Mouse (Mus musculus): ENCODE data around the gene Ccdc115. TPM values are rescaled to one million over a fixed set of nuclear protein-coding genes. Genes with fewer than 3 reads are reported as not detected.
A peak's percentile ranks its signal among the peaks of the same experiment; 100 is the strongest.
"Not testable (repeated sequence)": the region's sequence is repeated elsewhere in the genome, so short reads cannot be mapped to it uniquely, and the experiment has no call there.

The Ccdc115 gene
- total RNA-seq, 2 experiments from 2014 or later = 13.8 to 15.8 TPM

DNA sequence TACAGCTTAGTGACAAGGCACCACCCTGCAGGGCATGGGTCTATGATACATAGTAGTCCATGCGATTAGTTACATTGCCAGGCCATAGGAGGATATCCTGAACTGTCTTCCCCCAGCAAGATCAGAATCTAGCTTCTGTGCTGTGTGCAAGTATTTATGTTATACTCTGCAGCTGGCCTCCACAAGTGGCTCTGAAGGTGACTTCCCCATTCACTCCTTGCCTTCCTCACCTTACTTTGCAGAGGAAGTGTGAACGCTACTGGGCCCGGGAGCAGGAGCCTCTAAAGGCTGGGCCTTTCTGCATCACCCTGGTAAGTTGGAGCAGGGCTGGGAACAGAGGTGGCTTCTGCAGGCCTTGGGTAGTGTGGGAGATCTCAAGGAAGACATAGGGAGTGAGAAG is 28.6 kb upstream of the Ccdc115 start:
- DNase-seq (ENCODE audit: extremely low spot score in 1 of 2, low spot score in 2 of 2) = no peak
- H3K27ac ChIP-seq = no peak overlapping the region
- no peak for TF ChIP-seq CTCF (IDR thresholded peaks at IDR 0.05)
- intact Hi-C loops (cut with DNase I) = no loop called here
- H3K4me3 ChIP-seq = no peak overlapping the region

GRCm38 (mm10) chr1:34465445-34465844 is 26.0 kb upstream of the Ccdc115 start:
- no peak overlapping the region for H3K4me3 ChIP-seq
- DNase-seq (ENCODE audit: extremely low spot score in 1 of 2, low spot score in 2 of 2) = no peak
- intact Hi-C loops (cut with DNase I) = no loop called here
- no peak overlapping the region for H3K27ac ChIP-seq
- TF ChIP-seq CTCF (IDR thresholded peaks at IDR 0.05) = no peak

DNA sequence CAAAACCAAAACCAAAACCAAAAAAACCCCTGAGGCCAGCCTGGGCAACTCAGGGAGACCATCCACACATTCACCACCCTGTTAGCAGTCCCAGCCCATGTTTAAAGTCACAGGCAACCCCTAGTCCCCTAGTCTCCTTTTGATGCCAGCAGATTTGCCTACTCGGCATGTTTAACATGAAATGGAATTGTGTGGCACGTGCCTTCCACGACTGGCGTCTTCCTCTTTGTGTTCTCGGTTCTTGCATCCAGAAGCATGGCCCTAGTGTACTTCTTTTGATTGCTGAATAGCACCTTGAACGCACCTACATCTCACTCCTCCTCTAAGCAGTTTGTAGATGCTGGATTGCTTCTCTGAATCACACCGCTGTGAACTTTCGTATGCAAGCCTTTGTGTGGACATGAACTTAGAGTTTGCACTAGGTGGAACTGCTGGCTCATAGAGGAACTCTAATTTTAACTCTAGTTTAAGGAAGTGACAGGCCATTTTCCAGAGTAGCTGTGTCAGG is 24.9 kb upstream of the Ccdc115 start:
- Histone ChIP-seq H3K4me3 (no peak overlapping the region), H3K27ac (no peak overlapping the region)
- no peak for DNase-seq (ENCODE audit: extremely low spot score in 1 of 2, low spot score in 2 of 2)
- no peak for TF ChIP-seq CTCF (IDR thresholded peaks at IDR 0.05)
- intact Hi-C loops (cut with DNase I) = no loop called here

GRCm38 (mm10) chr1:34462766-34463165 is 23.3 kb upstream of the Ccdc115 start:
- DNase-seq (ENCODE audit: extremely low spot score in 1 of 2, low spot score in 2 of 2) = peak; percentile 44 to 51
- intact Hi-C loops (cut with DNase I) = no loop called here
- H3K27ac ChIP-seq = no peak overlapping the region
- no peak overlapping the region for H3K4me3 ChIP-seq
- peak; percentile 60 for TF ChIP-seq CTCF (IDR thresholded peaks at IDR 0.05)

DNA sequence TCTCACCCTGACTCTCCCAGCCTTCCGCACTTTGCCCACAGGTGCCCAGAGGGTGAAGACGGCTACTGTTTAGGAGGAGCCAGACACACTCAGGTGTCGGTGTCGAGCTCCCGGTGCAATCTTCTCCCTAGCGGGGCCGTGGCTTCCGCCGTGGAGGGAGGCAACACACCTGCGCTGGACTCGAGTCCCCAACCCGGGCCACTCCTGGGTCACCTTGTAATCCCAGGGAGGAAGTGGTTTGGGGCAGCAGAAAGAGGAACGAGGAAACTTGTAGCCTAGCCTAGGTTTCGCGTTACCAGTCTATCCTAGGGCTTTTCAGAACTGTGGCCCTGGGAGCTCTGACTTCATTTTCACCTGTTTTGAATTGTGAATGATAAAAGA is 20.6 kb upstream of the Ccdc115 start:
- Histone ChIP-seq H3K27ac (no peak overlapping the region), H3K4me3 (peak overlapping the region; percentile 56)
- no peak for TF ChIP-seq CTCF (IDR thresholded peaks at IDR 0.05)
- intact Hi-C loops (cut with DNase I) = no loop called here
- no peak for DNase-seq (ENCODE audit: extremely low spot score in 1 of 2, low spot score in 2 of 2)

DNA sequence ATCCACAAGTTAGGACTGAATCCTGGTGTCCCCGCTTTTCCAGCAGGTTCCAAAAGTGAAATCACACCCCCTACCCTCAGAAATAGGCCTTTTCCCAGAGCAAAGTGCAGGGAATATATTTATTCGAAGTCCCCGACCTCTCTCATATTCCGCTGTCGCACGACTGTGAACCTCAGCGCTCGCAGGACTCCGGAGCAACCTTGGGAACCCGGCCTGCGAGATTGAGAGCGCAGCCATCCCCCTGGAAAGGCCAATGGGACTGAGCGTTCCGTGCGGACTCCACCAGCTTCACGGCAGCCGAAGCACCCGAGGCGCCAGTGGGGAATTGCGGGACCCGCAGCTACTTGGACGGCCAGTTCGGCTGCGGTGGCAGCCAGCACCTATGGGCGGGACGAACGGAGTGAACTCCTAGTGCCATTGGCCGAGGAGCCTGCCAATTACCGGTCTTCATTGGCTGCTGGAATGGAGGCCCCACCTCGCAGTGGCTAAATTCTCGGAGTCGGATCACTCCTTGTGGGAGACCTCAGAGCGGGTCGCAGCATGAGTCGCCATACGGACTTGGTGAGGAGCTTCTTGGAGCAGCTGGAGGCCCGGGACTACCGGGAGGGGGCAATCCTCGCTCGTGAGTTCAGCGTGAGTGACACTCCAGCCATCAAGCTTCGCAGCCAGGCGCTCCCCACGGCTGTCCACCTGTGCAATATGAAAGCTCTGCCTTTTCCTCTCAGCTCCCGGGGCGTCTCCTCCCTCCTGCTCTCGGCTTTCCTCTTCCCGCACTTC is 20.0 kb upstream of the Ccdc115 start, which contains the start of gene Ptpn18:
TSS of gene Ptpn18 (plus strand) at position 479 of the 777 bp plus-strand sequence.
- Histone ChIP-seq H3K4me3 (peak within 1 kb of the TSS; percentile 56), H3K27ac (no peak within 1 kb of the TSS)
- DNase-seq (ENCODE audit: extremely low spot score in 1 of 2, low spot score in 2 of 2) = peak; percentile 84 to 92
- TF ChIP-seq CTCF (IDR thresholded peaks at IDR 0.05) = peak; percentile 7
- intact Hi-C loops (cut with DNase I) = no loop called here

- intact Hi-C loops (cut with DNase I) = no loop called here
- Histone ChIP-seq H3K27ac (no peak overlapping the region), H3K4me3 (no peak overlapping the region)
- DNase-seq (ENCODE audit: extremely low spot score in 1 of 2, low spot score in 2 of 2) = no peak
- no peak for TF ChIP-seq CTCF (IDR thresholded peaks at IDR 0.05)
Observed at GRCm38 (mm10) chr1:34458431-34458830, 19.0 kb upstream of the Ccdc115 start.

DNA sequence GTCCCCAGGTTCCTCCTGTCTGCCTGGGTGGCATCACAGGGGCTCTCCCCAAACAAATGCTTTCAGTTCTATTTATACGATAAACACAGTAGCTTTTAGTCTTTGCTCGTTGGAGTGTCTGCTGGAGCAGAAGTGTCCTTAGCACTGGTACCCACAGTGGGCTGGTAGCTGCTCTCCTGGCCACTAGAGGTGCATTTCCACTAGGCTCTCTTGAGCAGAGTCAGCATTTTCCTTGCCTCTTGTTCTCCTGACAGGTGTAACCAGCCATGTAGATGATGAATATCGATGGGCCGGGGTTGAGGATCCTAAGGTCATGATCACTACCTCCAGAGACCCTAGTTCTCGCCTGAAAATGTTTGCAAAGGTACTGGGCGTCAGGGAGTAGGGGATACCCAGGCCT is 3.7 kb upstream of the Ccdc115 start:
- TF ChIP-seq CTCF (IDR thresholded peaks at IDR 0.05) = no peak
- intact Hi-C loops (cut with DNase I) = no loop called here

DNA sequence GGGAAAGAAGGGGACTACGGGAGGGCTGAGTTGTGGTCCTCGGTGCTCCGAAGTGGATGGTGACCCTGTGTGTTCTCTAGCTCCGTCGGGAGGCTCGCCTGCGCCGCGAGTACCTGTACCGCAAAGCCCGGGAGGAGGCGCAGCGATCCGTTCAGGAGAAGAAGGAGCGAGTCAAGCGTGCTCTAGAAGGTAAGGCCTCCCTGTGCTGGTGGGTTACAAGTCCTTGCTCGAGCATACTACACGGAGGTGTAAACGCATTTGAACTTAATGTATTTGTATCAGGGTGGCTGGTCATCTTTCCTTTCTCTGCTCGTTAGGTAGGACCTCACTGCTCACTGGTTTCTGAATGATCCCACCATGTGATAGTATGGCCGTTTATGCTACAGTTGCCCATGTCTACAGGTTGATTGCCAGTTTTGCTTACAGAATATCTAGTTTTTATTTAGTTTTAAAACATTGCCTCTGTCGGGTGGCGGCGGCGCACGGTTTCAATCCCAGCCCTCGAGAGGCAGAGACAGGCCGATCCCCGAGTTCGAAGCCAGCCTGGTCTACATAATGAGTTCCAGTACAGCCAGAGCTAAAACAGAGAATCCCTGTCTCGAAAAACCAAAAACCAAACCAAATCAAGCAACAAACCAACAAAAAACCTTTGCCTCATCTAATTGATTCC is 624 bp upstream of the Ccdc115 start:
- peak; percentile 35 for TF ChIP-seq CTCF (IDR thresholded peaks at IDR 0.05)
- Histone ChIP-seq H3K4me3 (peak overlapping the region; percentile 62), H3K27ac (peak overlapping the region; percentile 60)
- intact Hi-C loops (cut with DNase I) = no loop called here
- DNase-seq (ENCODE audit: extremely low spot score in 1 of 2, low spot score in 2 of 2) = no peak

More for the DNA sequence above, 3.7 kb upstream of the Ccdc115 start:
- H3K27ac ChIP-seq = no peak overlapping the region
- no peak for DNase-seq (ENCODE audit: extremely low spot score in 1 of 2, low spot score in 2 of 2)
- no peak overlapping the region for H3K4me3 ChIP-seq

DNA sequence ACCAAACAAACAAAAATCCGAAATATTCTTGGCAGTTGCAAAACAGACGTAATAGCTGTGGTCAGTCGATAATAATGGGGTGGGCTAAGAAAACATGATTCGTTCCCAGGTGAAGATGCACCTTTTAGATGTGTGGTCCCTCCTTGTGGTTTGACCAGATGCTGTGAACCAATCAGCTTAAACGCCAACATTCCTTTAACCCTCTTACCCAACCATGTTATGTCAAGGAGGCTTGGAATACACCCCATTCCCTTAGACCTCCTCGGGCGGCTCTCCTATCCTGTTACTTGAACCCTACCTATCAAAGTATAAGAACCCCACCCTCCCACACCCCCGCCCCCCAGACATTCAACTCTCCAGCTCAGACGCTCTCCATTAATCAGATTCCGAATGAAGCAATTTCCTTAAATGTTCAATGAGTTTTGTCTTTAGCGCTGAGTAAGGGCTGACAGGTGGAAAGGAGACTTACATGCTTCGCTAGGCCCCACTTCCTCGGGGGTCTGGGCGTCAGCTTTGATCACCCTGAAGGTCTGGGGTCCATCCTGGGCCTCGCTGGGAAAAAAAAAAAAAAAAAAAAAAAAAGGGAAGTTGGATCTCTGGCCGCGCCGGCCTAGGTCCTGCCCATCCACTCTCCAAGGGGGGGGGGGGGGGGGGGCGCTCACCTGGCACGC is 956 bp downstream of the Ccdc115 start:
- Histone ChIP-seq H3K4me3 (peak overlapping the region; percentile 62), H3K27ac (no peak overlapping the region)
- no peak for TF ChIP-seq CTCF (IDR thresholded peaks at IDR 0.05)
- intact Hi-C loops (cut with DNase I) = no loop called here
- DNase-seq (ENCODE audit: extremely low spot score in 1 of 2, low spot score in 2 of 2) = no peak

DNA sequence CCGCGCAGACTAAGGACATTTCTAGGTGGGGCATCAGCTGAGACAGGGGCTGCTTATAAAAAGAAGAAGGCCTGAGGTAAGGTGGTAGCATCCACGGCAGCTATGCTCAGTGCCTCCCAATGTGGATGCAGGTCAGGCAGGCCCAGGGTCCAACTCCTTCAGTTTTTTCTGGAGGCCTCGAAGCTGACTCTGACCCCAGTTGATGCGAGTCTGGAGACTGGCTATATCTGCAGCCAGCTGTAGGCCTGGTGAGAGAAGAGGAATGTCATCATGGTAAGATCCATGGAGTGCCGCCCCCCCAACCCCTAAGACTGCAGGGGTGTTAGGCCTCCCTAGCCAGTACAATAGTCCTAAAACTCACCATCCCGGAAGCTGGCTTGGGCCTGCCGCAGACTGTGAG is 2.1 kb downstream of the Ccdc115 start:
- intact Hi-C loops (cut with DNase I); H3K4me3 ChIP-seq; H3K27ac ChIP-seq; DNase-seq (ENCODE audit: extremely low spot score in 1 of 2, low spot score in 2 of 2): not testable (repeated sequence)

DNA sequence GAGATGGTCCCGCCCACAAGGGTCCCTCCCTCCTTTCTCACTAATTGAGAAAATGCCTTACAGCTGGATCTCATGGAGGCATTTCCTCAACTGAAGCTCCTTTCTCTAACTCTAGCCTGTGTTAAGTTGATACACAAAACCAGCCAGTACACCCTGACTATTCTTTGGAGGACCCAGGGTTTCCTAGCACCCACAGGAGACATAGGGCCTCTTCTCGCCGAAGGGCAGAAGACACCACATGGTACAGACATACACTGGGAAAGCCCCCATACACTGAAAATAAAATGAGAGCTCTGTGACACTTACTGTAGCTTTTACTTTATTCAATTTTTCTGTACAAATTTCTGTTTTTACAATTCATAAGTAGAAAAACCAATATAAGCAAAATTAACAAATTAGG is 3.1 kb downstream of the Ccdc115 start:
- TF ChIP-seq CTCF (IDR thresholded peaks at IDR 0.05) = no peak
- DNase-seq (ENCODE audit: extremely low spot score in 1 of 2, low spot score in 2 of 2) = no peak
- Histone ChIP-seq H3K27ac (no peak overlapping the region), H3K4me3 (no peak overlapping the region)
- intact Hi-C loops (cut with DNase I) = no loop called here
